In genomic region chr5:140781122-140781521, GRCm38 (mm10) we compare ENCODE assay signal across 20 mouse cellular contexts. TPM values are rescaled to one million over a fixed set of nuclear protein-coding genes. Genes with fewer than 3 reads are reported as not detected.
DNase-seq lines count a peak whose midpoint lies in the region; ATAC-seq and TF ChIP-seq lines count a peak whose summit lies in the region.
"Had no signal": no experiment of that assay in that cellular context is flagged by ENCODE, and none has a peak within 500 bp of the region (broad histone marks: within the 10 kb centered on the region; RNA-seq: fewer than 3 reads in every experiment).

No protein-coding gene starts in this region.

- no peak overlapping the region for H3K4me3 ChIP-seq in heart, adult 2 months
- H3K4me3 ChIP-seq in heart, embryonic 11.5 days (ENCODE audit: low read depth, low read length): no peak overlapping the region
- H3K4me3 ChIP-seq in liver, embryonic 12.5 days: no peak overlapping the region
- no peak overlapping the region for H3K4me3 ChIP-seq in liver, embryonic 14.5 days (ENCODE audit: insufficient read depth in 1 of 2, low read depth in 2 of 2, low read length in 2 of 2)
- H3K4me3 ChIP-seq in gastrocnemius, adult 2 months: no peak overlapping the region
- no peak overlapping the region for H3K4me3 ChIP-seq in hindbrain, embryonic 12.5 days
- H3K4me3 ChIP-seq: embryonic facial prominence, embryonic 15.5 days; erythroblast, embryonic 14.5 days; forebrain, embryonic 10.5 days; intestine, embryonic 15.5 days had no signal

- H3K4me2 ChIP-seq in heart, embryonic 11.5 days: no peak overlapping the region
- no peak overlapping the region for H3K4me2 ChIP-seq in liver, embryonic 12.5 days
- H3K4me2 ChIP-seq in liver, embryonic 14.5 days (ENCODE audit: low read depth): no peak overlapping the region
- H3K4me2 ChIP-seq in hindbrain, embryonic 12.5 days (replicated peaks): no peak overlapping the region
- H3K4me2 ChIP-seq: embryonic facial prominence, embryonic 15.5 days; hindbrain, embryonic 14.5 days; intestine, embryonic 15.5 days had no signal

- peak overlapping the region; percentile 59 for H3K27ac ChIP-seq in heart, adult 2 months
- no peak overlapping the region for H3K27ac ChIP-seq in heart, embryonic 11.5 days (ENCODE audit: low read depth, low read length)
- H3K27ac ChIP-seq in liver, embryonic 12.5 days: peak overlapping the region; percentile 9; the same call in 1 of the 2 replicates
- no peak overlapping the region for H3K27ac ChIP-seq in liver, embryonic 14.5 days
- H3K27ac ChIP-seq in gastrocnemius, adult 2 months: no peak overlapping the region
- no peak overlapping the region for H3K27ac ChIP-seq in hindbrain, embryonic 12.5 days
- H3K27ac ChIP-seq: embryonic facial prominence, embryonic 15.5 days; forebrain, embryonic 10.5 days; hindbrain, embryonic 14.5 days; intestine, embryonic 15.5 days had no signal

- peaks cover 19% of the 10 kb centered on the region for H3K36me3 ChIP-seq in heart, adult 2 months (ENCODE audit: control insufficient read depth, insufficient read depth, low read length)
- peaks cover 17% of the 10 kb centered on the region for H3K36me3 ChIP-seq in heart, embryonic 11.5 days (ENCODE audit: control insufficient read depth, insufficient read depth, low read length)
- peaks cover 87% of the 10 kb centered on the region for H3K36me3 ChIP-seq in liver, embryonic 12.5 days
- H3K36me3 ChIP-seq in liver, embryonic 14.5 days (replicated peaks; ENCODE audit: control insufficient read depth, insufficient read depth, low read depth): peaks cover 4% of the 10 kb centered on the region
- peaks cover 52% of the 10 kb centered on the region for H3K36me3 ChIP-seq in hindbrain, embryonic 12.5 days

- peaks cover 20% of the 10 kb centered on the region for H3K4me1 ChIP-seq in heart, adult 2 months (ENCODE audit: control insufficient read depth, insufficient read depth, low read length)
- peaks cover 10% of the 10 kb centered on the region for H3K4me1 ChIP-seq in heart, embryonic 11.5 days (ENCODE audit: control insufficient read depth, insufficient read depth, low read length)
- peaks cover 31% of the 10 kb centered on the region for H3K4me1 ChIP-seq in liver, embryonic 12.5 days
- peaks cover 0 to 3% of the 10 kb centered on the region in 2 experiments; a peak in 1 of 4 replicates for H3K4me1 ChIP-seq in liver, embryonic 14.5 days (replicated peaks; ENCODE audit: control insufficient read depth in 2 of 2, insufficient read depth in 2 of 2, low read length in 1 of 2)
- H3K4me1 ChIP-seq in hindbrain, embryonic 12.5 days: 0 out of 2 replicates have a peak, but pooled peaks cover 3% of the 10 kb centered on the region

- TF ChIP-seq CTCF in heart, adult 2 months (IDR thresholded peaks at IDR 0.05): no peak
- no peak for TF ChIP-seq CTCF in liver, embryonic 14.5 days (IDR thresholded peaks at IDR 0.05; ENCODE audit: low read depth)
- TF ChIP-seq CTCF in gastrocnemius, adult 2 months (IDR thresholded peaks at IDR 0.05): no peak

- 67% methylated on average over 5 of the region's 5 CpGs for WGBS in heart, adult 2 months
- 74% methylated on average over 5 of the region's 5 CpGs for WGBS in heart, embryonic 11.5 days (ENCODE audit: insufficient replicate concordance)
- 45% methylated on average over 5 of the region's 5 CpGs for whole genome bisulfite sequencing in liver, embryonic 12.5 days (ENCODE audit: insufficient replicate concordance)
- WGBS in liver, embryonic 14.5 days (ENCODE audit: insufficient replicate concordance): 35% methylated on average over 5 of the region's 5 CpGs
- WGBS in hindbrain, embryonic 12.5 days: 94% methylated on average over 5 of the region's 5 CpGs

- DNase-seq in heart, adult 2 months: no peak
- DNase-seq in liver: no peak
- DNase-seq in liver, embryonic 14.5 days (ENCODE audit: low read depth in 3 of 3, low spot score in 3 of 3): no peak
- DNase-seq in gastrocnemius, adult 2 months: no peak
- DNase-seq: adrenal gland, postnatal 10 days; cerebellum, adult 11-12 months; cerebellum, adult 9-11 months; cerebellum, postnatal 36 days; gastrocnemius, postnatal 36 days; heart, postnatal 4 days had no signal

- no peak for ATAC-seq in heart, embryonic 11.5 days (replicated peaks; ENCODE audit: insufficient number of reproducible peaks, low FRiP score, low TSS enrichment)
- no peak for ATAC-seq in liver, embryonic 12.5 days
- ATAC-seq in liver, embryonic 14.5 days (ENCODE audit: insufficient read depth): peak; percentile 8; the same call in 1 of the 2 replicates
- peak; percentile 51 for ATAC-seq in megakaryocyte progenitor cell, adult 5-6 weeks (replicated peaks; ENCODE audit: poor library complexity)
- no peak for ATAC-seq in hindbrain, embryonic 12.5 days (ENCODE audit: low FRiP score)
- ATAC-seq: forebrain, embryonic 14.5 days; intestine, embryonic 15.5 days had no signal

- TF ChIP-seq EP300 in heart, adult 2 months (IDR thresholded peaks at IDR 0.05; ENCODE audit: insufficient read depth, low read depth, low read length): no peak
- no peak for TF ChIP-seq EP300 in liver, embryonic 14.5 days (IDR thresholded peaks at IDR 0.05; ENCODE audit: low read depth)

- H3K9me3 ChIP-seq in heart, embryonic 11.5 days (replicated peaks; ENCODE audit: control insufficient read depth, low read length): no peaks in the 10 kb centered on the region
- no peaks in the 10 kb centered on the region for H3K9me3 ChIP-seq in liver, embryonic 12.5 days (replicated peaks)
- H3K9me3 ChIP-seq in liver, embryonic 14.5 days (ENCODE audit: control insufficient read depth, low read length): no peaks in the 10 kb centered on the region
- no peaks in the 10 kb centered on the region for H3K9me3 ChIP-seq in hindbrain, embryonic 12.5 days (replicated peaks)
- H3K9me3 ChIP-seq: embryonic facial prominence, embryonic 15.5 days; forebrain, embryonic 10.5 days; intestine, embryonic 15.5 days had no signal

- peaks cover 3% of the 10 kb centered on the region for H3K79me2 ChIP-seq in heart, adult 2 months (replicated peaks; ENCODE audit: control insufficient read depth, insufficient read depth, low read length)

- TF ChIP-seq POLR2A in heart, adult 2 months (IDR thresholded peaks at IDR 0.05; ENCODE audit: insufficient read depth, low read depth, low read length): no peak

- intact Hi-C loops in heart, adult 2 months (cut with DNase I): no loop called here
- intact Hi-C loops in gastrocnemius, adult 2 months (cut with DNase I): no loop called here

- H3K27me3 ChIP-seq in heart, adult 2 months (ENCODE audit: control insufficient read depth, insufficient read depth, low read length): no peaks in the 10 kb centered on the region
- no peaks in the 10 kb centered on the region for H3K27me3 ChIP-seq in heart, embryonic 11.5 days (ENCODE audit: control insufficient read depth, insufficient read depth, low read length)
- no peaks in the 10 kb centered on the region for H3K27me3 ChIP-seq in liver, embryonic 12.5 days (replicated peaks)
- H3K27me3 ChIP-seq in liver, embryonic 14.5 days (ENCODE audit: control insufficient read depth, insufficient read depth, low read length): no peaks in the 10 kb centered on the region
- no peaks in the 10 kb centered on the region for H3K27me3 ChIP-seq in hindbrain, embryonic 12.5 days
- H3K27me3 ChIP-seq: embryonic facial prominence, embryonic 15.5 days; intestine, embryonic 15.5 days had no signal

- no peak overlapping the region for H3K9ac ChIP-seq in heart, adult 2 months (ENCODE audit: low read depth, low read length)
- no peak overlapping the region for H3K9ac ChIP-seq in heart, embryonic 11.5 days (ENCODE audit: low read depth, low read length)
- no peak overlapping the region for H3K9ac ChIP-seq in liver, embryonic 12.5 days
- no peak overlapping the region for H3K9ac ChIP-seq in liver, embryonic 14.5 days (replicated peaks)
- H3K9ac ChIP-seq in hindbrain, embryonic 12.5 days: no peak overlapping the region
- H3K9ac ChIP-seq: embryonic facial prominence, embryonic 15.5 days; hindbrain, embryonic 14.5 days; intestine, embryonic 15.5 days had no signal

RNA-seq across cellular contexts. Expression of gene Gna12, which starts 49.1 kb away (rescaled TPM):
- 100 to 1,000 TPM; 118 to 136 TPM for total RNA-seq in heart, adult 2 months (2021)
- 117 and 136 TPM in 2 replicates for polyA plus RNA-seq in heart, adult 2 months (2012; rRNA removed)
- 33.1 and 34.0 TPM in 2 replicates for polyA plus RNA-seq in heart, embryonic 11.5 days (2014; fragmentation: Nextera tagmentation; extraction: Ambion mirVana)
- 33.8 TPM in 2 replicates for polyA plus RNA-seq in liver, embryonic 12.5 days (2016; fragmentation: Nextera tagmentation; extraction: Ambion mirVana)
- polyA plus RNA-seq in liver, embryonic 14.5 days (2012; rRNA removed): 14.2 and 17.0 TPM in 2 replicates
- 5.4 and 9.6 TPM in 2 replicates for polyA plus RNA-seq in liver, embryonic 14.5 days (2014; fragmentation: Nextera tagmentation; extraction: Ambion mirVana)
- total RNA-seq in megakaryocyte progenitor cell, adult 5-6 weeks (2015): 45.4 and 50.2 TPM in 2 replicates
- total RNA-seq in megakaryocyte progenitor cell, adult 5-6 weeks (2017): 33.6 and 33.9 TPM in 2 replicates
- 10 to 100 TPM; 21.7 to 29.8 TPM for total RNA-seq in gastrocnemius, adult 2 months (2021)
- 57.8 and 60.5 TPM in 2 replicates for polyA plus RNA-seq in hindbrain, embryonic 12.5 days (2016; fragmentation: Nextera tagmentation; extraction: Ambion mirVana)

RNA-seq across cellular contexts. Expression of gene Amz1, which starts 57.2 kb away (rescaled TPM):
- under 1 TPM; 0.31 to 0.48 TPM for total RNA-seq in heart, adult 2 months (2021)
- polyA plus RNA-seq in heart, adult 2 months (2012; rRNA removed): 0.59 and 0.98 TPM in 2 replicates
- polyA plus RNA-seq in heart, embryonic 11.5 days (2014; fragmentation: Nextera tagmentation; extraction: Ambion mirVana): 0.21 and 0.69 TPM in 2 replicates
- polyA plus RNA-seq in liver, embryonic 12.5 days (2016; fragmentation: Nextera tagmentation; extraction: Ambion mirVana): 0.99 and 1.2 TPM in 2 replicates
- 0.60 and 0.65 TPM in 2 replicates for polyA plus RNA-seq in liver, embryonic 14.5 days (2012; rRNA removed)
- polyA plus RNA-seq in liver, embryonic 14.5 days (2014; fragmentation: Nextera tagmentation; extraction: Ambion mirVana): 0.72 and 1.4 TPM in 2 replicates
- 0.20 and 0.30 TPM in 2 replicates for total RNA-seq in megakaryocyte progenitor cell, adult 5-6 weeks (2015)
- 0.41 and 1.9 TPM in 2 replicates for total RNA-seq in megakaryocyte progenitor cell, adult 5-6 weeks (2017)
- under 1 TPM in 1 of 2 experiments, not detected in 1; 0.17 TPM for total RNA-seq in gastrocnemius, adult 2 months (2021)
- 1.8 and 2.1 TPM in 2 replicates for polyA plus RNA-seq in hindbrain, embryonic 12.5 days (2016; fragmentation: Nextera tagmentation; extraction: Ambion mirVana)
- polyA plus RNA-seq: erythroblast, embryonic 14.5 days had no signal

Comparison
In these comparisons a context has a peak if more than half of its experiments do, and no peak if none do; other contexts are left out.
1. H3K27ac ChIP-seq: peak in heart, adult 2 months (single experiment) and liver, embryonic 12.5 days (single experiment); none in heart, embryonic 11.5 days (single experiment), liver, embryonic 14.5 days (single experiment), gastrocnemius, adult 2 months (single experiment) and hindbrain, embryonic 12.5 days (single experiment).
2. ATAC-seq: peak in liver, embryonic 14.5 days (single experiment) and megakaryocyte progenitor cell, adult 5-6 weeks (single experiment); none in heart, embryonic 11.5 days (single experiment), liver, embryonic 12.5 days (single experiment) and hindbrain, embryonic 12.5 days (single experiment).